Mouse (Mus musculus) spleen, adult 2 months (tissue): ENCODE results near the gene Slco4a1.

ENCODE experiments used
- CTCF ChIP-seq: fragments of 200-500 bp; IDR thresholded peaks from 2 replicates; pipeline ENCODE4 v1.5.1; 2011; ENCODE audit warnings: mild to moderate bottlenecking, inconsistent platforms; ENCODE audit not compliant: insufficient read depth, insufficient read length, insufficient replicate concordance; ENCODE audit errors: extremely low read depth
- POLR2A ChIP-seq: fragments of 200-500 bp; IDR thresholded peaks from 2 replicates; pipeline ENCODE4 v1.6.1; 2011; ENCODE audit warnings: low read depth, low read length, inconsistent platforms

DNA sequence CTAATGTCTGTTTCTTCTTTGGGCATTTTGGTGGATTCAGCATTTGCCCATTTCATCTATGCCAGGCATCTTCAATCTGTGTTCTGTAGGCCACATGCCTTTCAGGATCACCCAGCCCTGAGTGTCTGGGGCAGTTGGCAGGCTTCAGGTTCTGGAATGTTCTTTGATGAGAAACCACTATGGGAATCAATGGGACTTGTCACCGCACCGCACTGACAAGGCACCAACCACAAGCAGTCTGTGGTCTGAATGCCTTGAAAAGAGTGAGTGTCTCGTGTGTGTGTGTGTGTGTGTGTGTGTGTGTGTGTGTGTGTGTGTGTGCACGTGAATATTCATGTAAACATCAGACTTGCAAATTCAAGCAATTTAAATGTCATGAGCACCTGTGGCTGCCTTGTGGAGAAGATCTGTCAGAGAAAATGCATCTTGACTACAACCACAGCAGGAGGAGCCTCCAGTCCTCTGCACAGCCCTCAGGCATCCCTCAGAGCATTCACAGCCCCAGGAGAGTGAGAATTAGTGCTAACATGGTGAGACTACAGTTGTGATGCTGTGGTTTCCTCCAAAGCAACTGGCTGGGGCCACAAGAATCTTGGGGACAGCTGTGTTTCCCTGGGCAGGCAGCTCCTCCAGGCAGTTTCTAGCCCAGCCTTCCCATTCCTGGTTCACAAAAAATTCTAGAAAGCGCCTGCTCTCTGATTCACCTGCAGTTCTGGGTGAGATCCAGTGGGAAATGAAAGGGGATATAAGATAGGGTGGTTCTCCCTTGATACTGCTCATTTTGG, 65.6 kb downstream of the Slco4a1 start:
- TF ChIP-seq CTCF (no peak), POLR2A (no peak)
